Mouse (Mus musculus): ENCODE measurements around the gene Pgghg. TPM values are rescaled to one million over a fixed set of nuclear protein-coding genes. Genes with fewer than 3 reads are reported as not detected.

Pgghg gene
- polyA plus RNA-seq, 1 experiment = 7.4 TPM

DNA sequence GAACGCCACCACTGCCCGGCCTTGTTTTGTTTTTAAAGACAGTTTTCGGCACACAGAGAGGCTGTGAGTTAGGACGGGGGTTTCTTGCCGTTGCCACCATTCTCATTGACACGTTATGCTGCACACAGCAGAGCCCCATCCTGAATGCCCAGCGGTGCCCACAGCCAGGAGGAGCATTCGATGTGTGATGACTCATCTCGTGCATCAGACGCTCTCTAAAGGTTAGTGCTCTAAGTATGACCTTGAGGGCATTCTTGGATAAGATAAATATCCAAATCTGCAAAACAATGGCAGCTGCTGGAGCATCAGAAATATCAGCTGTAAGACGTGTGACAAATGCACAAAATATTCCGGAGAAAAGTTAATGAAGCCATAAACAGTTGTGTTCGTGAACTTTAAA lies 34.1 kb upstream of the Pgghg start:
- TF ChIP-seq FLI1 (IDR thresholded peaks at IDR 0.05; ENCODE audit: low read length) = no peak
- TF ChIP-seq GATA1 (IDR thresholded peaks at IDR 0.05; ENCODE audit: borderline replicate concordance, low read length) = no peak

DNA sequence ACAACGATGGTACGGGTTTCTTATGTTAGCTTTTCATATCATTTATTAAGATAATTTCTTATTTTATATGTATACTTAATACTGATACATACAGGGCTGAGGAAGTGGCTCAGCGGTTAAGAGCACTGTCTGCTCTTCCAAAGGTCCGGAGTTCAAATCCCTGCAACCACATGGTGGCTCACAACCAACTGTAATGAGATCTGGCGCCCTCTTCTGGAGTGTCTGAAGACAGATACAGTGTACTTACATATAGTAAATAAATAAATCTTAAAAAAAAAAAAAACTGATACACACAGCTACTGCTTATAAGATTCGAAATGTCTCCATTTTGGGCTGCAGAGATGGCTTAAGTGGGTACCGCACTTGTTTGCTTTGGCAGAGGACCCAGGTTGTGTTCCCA lies 33.5 kb upstream of the Pgghg start:
- TF ChIP-seq GATA1 (IDR thresholded peaks at IDR 0.05; ENCODE audit: borderline replicate concordance, low read length) (no peak), FLI1 (IDR thresholded peaks at IDR 0.05; ENCODE audit: low read length) (no peak)
- Histone ChIP-seq H3K27me3 (replicated peaks) (peaks cover 3% of the 10 kb centered on the region), H3K4me1 (peaks cover 61% of the 10 kb centered on the region), H3K4me3 (replicated peaks) (no peak overlapping the region), H3K9me3 (no peaks in the 10 kb centered on the region), H3K36me3 (replicated peaks; ENCODE audit: low read length) (no peaks in the 10 kb centered on the region)

More for the DNA sequence above, 34.1 kb upstream of the Pgghg start:
- no peak overlapping the region for H3K4me3 ChIP-seq (replicated peaks)
- no peaks in the 10 kb centered on the region for H3K9me3 ChIP-seq
- H3K36me3 ChIP-seq (replicated peaks; ENCODE audit: low read length) = peaks cover under 1% of the 10 kb centered on the region
- H3K27me3 ChIP-seq (replicated peaks) = peaks cover 3% of the 10 kb centered on the region
- peaks cover 55% of the 10 kb centered on the region for H3K4me1 ChIP-seq

DNA sequence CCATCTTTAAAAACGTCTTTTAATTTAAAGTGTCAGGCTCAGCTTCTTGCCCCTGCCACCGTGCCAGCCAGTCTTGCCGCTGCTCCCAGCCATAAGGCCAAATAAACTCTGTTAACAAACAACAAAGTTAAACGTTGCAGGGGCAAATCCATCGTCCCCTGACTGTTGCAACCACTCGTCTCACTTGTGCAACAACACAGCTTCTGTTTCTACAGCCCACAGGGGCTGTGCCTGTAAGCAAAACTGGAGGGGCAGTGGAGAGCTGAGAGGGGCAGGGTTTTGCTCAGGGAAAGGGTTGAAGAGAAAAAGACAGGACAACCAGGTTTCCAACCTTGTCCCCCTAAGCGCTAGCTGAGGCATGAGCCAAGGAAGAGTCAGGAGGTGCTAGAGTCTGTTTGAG lies 33.0 kb upstream of the Pgghg start:
- TF ChIP-seq FLI1 (IDR thresholded peaks at IDR 0.05; ENCODE audit: low read length) (no peak), GATA1 (IDR thresholded peaks at IDR 0.05; ENCODE audit: borderline replicate concordance, low read length) (no peak)
- H3K36me3 ChIP-seq (replicated peaks; ENCODE audit: low read length) = no peaks in the 10 kb centered on the region
- H3K9me3 ChIP-seq = no peaks in the 10 kb centered on the region
- H3K27me3 ChIP-seq (replicated peaks) = peaks cover 3% of the 10 kb centered on the region
- H3K4me1 ChIP-seq = peaks cover 63% of the 10 kb centered on the region
- H3K4me3 ChIP-seq (replicated peaks) = peak overlapping the region; percentile 91

DNA sequence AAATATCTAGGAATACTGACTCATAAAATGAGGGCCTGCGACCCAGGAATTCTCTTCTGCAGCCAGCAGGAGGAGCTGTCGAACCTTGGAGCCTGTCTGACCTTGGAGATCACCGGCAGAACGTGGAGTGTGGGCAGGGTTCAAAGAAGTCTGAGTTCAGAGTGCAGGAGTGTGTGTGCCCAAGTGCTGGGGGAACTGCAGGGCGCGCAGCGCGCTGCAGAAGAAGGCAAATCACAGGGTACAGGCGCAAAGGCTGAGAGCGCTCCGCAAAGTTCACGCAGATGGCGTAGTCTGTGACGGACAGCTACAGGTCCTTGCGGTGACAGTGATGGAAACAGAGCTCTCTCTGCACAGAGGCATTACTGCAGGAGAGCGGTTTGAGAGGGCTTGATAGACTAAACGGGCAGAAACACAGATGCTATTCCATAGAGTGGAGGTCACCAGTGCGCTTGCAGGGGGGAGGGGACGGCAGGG lies 32.5 kb upstream of the Pgghg start:
- Histone ChIP-seq H3K27me3 (replicated peaks) (peaks cover 3% of the 10 kb centered on the region), H3K4me3 (replicated peaks) (peak overlapping the region; percentile 91), H3K36me3 (replicated peaks; ENCODE audit: low read length) (no peaks in the 10 kb centered on the region), H3K4me1 (peaks cover 60% of the 10 kb centered on the region), H3K9me3 (no peaks in the 10 kb centered on the region)
- TF ChIP-seq FLI1 (IDR thresholded peaks at IDR 0.05; ENCODE audit: low read length) (no peak), GATA1 (IDR thresholded peaks at IDR 0.05; ENCODE audit: borderline replicate concordance, low read length) (no peak)

DNA sequence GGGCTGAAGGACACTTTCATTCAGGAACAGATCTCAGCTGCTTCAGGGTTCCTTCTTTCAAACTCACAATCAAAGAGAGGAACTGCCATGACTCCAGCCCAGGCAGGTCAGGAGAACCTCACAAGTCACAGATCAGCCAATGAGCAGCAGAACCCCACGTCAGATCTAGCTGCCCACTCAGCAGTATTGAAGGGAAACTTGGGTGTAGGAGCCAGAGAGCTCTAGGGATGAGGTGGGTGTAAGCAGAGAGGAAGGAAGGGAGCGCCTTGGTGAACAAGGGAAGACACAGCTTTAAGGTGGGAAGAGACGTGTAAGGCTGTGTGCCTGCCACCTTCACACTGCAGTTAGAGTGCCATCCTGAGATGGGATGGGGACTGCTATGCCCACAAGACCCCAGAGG lies 28.9 kb upstream of the Pgghg start:
- Histone ChIP-seq H3K27me3 (replicated peaks) (no peaks in the 10 kb centered on the region), H3K4me3 (replicated peaks) (peak overlapping the region; percentile 12), H3K4me1 (peaks cover 67% of the 10 kb centered on the region), H3K9me3 (no peaks in the 10 kb centered on the region), H3K36me3 (replicated peaks; ENCODE audit: low read length) (no peaks in the 10 kb centered on the region)
- TF ChIP-seq GATA1 (IDR thresholded peaks at IDR 0.05; ENCODE audit: borderline replicate concordance, low read length) (no peak), FLI1 (IDR thresholded peaks at IDR 0.05; ENCODE audit: low read length) (no peak)

DNA sequence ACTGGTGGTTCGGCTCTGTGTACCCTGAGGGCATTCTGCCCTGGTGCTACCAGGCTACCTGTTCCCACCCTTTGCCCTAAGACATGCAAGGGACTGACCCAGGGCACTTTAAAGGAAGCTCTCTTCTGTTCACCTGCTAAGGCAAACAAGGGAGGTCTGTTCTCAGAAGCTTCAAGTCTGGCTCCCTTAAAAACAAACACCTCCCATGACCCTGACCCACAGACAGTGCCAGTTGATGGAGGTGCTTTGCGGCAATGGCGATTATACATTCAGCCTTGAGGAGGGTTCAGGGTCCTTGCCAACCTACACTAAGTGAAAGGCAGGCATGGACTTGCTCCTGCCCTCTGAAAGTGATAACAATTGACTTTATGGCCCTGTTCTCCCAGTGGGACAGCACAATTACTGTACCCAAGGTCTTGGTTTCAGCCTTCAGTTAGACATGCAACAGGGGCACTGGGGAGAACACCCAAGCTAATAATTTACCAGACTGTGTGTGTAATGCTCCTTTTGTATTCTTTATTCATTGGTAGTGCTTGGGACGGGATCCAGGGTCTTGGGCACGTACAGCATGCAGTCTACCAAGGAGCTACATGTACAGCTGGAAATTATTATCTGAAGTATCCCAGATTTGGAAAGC lies 28.2 kb upstream of the Pgghg start:
- Histone ChIP-seq H3K36me3 (replicated peaks; ENCODE audit: low read length) (no peaks in the 10 kb centered on the region), H3K27me3 (replicated peaks) (no peaks in the 10 kb centered on the region), H3K4me1 (peaks cover 73% of the 10 kb centered on the region), H3K9me3 (no peaks in the 10 kb centered on the region), H3K4me3 (replicated peaks) (no peak overlapping the region)
- TF ChIP-seq GATA1 (IDR thresholded peaks at IDR 0.05; ENCODE audit: borderline replicate concordance, low read length) (no peak), FLI1 (IDR thresholded peaks at IDR 0.05; ENCODE audit: low read length) (no peak)

DNA sequence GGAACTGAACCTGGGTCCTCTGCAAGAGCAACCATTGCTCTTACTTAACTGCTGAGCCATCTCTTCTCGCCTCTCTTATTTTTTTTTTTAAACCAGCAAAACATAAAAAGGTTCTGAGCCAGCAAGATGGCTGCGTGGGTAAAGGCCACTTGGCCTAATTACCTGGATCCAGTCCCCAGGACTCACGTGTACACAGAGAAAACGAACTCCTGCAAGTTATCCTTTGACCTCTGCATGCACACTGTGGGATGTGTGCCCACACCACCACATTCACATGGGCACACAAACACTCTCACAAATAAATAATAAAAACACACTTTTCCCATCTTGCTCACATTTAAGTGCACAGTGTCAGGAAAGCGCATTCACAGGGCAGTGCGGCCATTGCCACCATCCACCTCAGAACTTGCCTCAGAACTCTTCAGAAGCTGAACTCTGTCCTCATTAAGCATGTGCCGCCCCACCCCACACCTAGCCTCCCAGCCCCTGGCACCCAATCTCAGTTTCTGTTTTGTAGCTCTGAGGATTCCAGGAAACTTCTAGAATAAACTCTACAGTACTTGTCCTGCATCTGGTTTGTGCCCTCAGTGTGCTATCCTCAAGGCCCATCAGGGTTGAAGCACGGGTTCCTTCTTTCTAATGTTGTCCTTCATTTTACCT lies 27.0 kb upstream of the Pgghg start:
- no peaks in the 10 kb centered on the region for H3K27me3 ChIP-seq (replicated peaks)
- H3K9me3 ChIP-seq = no peaks in the 10 kb centered on the region
- no peak overlapping the region for H3K4me3 ChIP-seq (replicated peaks)
- H3K4me1 ChIP-seq = peaks cover 74% of the 10 kb centered on the region
- no peaks in the 10 kb centered on the region for H3K36me3 ChIP-seq (replicated peaks; ENCODE audit: low read length)
- TF ChIP-seq FLI1 (IDR thresholded peaks at IDR 0.05; ENCODE audit: low read length) = no peak
- TF ChIP-seq GATA1 (IDR thresholded peaks at IDR 0.05; ENCODE audit: borderline replicate concordance, low read length) = no peak

DNA sequence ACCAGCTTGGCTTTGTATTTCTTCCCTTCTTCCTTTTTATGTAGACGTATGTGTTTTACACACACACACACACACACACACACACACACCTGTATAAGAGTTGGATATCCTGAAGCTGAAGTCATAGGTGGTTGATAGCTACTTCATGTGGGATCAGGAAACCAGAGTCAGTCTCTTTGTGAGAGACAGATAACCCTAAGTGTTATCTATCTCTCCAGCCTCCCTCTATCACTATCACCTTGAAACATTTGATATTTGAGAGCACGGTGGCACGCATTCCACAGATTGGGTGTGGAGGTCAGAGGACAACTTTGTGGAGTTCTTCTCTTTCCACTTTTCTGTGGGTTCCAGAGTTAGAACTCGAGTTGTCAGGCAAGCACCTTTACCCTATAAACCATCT lies 21.3 kb upstream of the Pgghg start:
- Histone ChIP-seq H3K27me3 (replicated peaks) (no peaks in the 10 kb centered on the region), H3K4me1 (peaks cover 100% of the 10 kb centered on the region), H3K4me3 (replicated peaks) (peak overlapping the region; percentile 91), H3K36me3 (replicated peaks; ENCODE audit: low read length) (peaks cover 27% of the 10 kb centered on the region), H3K9me3 (no peaks in the 10 kb centered on the region)
- TF ChIP-seq GATA1 (IDR thresholded peaks at IDR 0.05; ENCODE audit: borderline replicate concordance, low read length) = no peak
- no peak for TF ChIP-seq FLI1 (IDR thresholded peaks at IDR 0.05; ENCODE audit: low read length)

DNA sequence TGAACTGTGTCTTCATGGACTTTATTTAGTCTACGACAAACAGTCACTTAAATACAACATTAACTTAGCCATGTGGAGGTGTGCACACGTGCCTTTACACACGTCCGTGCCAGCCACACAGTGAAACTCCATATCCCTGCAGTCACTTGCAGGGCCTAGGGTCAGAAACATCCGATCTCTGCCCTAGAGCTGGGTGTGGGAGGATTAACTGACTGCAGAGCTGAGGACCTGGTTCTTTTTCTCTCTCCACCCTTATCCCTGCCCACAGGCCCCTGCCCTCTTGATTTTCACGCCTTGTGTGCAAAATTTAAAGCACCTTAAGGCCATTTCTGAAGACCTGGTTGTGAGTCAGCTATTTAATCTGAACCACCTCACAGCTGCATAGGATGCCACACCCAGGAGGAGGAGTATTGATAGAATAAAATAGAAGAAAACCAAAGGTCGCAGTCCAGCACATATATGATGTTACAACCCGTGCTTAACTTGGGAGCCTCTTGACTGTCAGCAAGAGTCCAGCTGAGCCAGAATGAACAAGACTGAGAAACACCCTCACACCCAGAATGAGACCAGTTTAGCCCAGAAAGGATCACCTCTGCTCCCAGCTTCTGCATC lies 20.7 kb upstream of the Pgghg start, which contains the start of gene Nlrp6:
Gene Nlrp6, plus strand, starts transcription at position 485 of the 612 bp plus-strand sequence.
- Histone ChIP-seq H3K9me3 (no peaks in the 10 kb centered on the region), H3K4me3 (replicated peaks) (peak within 1 kb of the TSS; percentile 91), H3K27me3 (replicated peaks) (no peaks in the 10 kb centered on the region), H3K4me1 (peaks cover 100% of the 10 kb centered on the region), H3K36me3 (replicated peaks; ENCODE audit: low read length) (peaks cover 33% of the 10 kb centered on the region)
- TF ChIP-seq GATA1 (IDR thresholded peaks at IDR 0.05; ENCODE audit: borderline replicate concordance, low read length) (no peak), FLI1 (IDR thresholded peaks at IDR 0.05; ENCODE audit: low read length) (no peak)
